Mouse (Mus musculus): Measurements from ENCODE around the gene Mrps23.

The Mrps23 gene

GRCm38 (mm10) chr11:88207697-88208096 lies 3.5 kb downstream of the Mrps23 start:
- no peak for DNase-seq (ENCODE audit: low read depth, low spot score)

- no peak for DNase-seq (ENCODE audit: low read depth, low spot score)
Observed at GRCm38 (mm10) chr11:88211824-88212582, 7.8 kb downstream of the Mrps23 start.

GRCm38 (mm10) chr11:88213757-88214156 lies 9.6 kb downstream of the Mrps23 start:
- DNase-seq (ENCODE audit: low read depth, low spot score), result no peak

GRCm38 (mm10) chr11:88214881-88215831 lies 11.0 kb downstream of the Mrps23 start:
- DNase-seq (ENCODE audit: low read depth, low spot score), result no peak

GRCm38 (mm10) chr11:88216231-88216685 lies 12.1 kb downstream of the Mrps23 start:
- DNase-seq (ENCODE audit: low read depth, low spot score), result peak; percentile 85

- no peak for DNase-seq (ENCODE audit: low read depth, low spot score)
Observed at GRCm38 (mm10) chr11:88218155-88218554, 14.0 kb downstream of the Mrps23 start.

GRCm38 (mm10) chr11:88218586-88218985 lies 14.4 kb downstream of the Mrps23 start:
- no peak for DNase-seq (ENCODE audit: low read depth, low spot score)

GRCm38 (mm10) chr11:88221929-88222475 lies 17.8 kb downstream of the Mrps23 start:
- DNase-seq (ENCODE audit: low read depth, low spot score), result no peak

- DNase-seq (ENCODE audit: low read depth, low spot score), result no peak
Observed at GRCm38 (mm10) chr11:88227001-88227957, 23.1 kb downstream of the Mrps23 start.

- DNase-seq (ENCODE audit: low read depth, low spot score), result no peak
Observed at GRCm38 (mm10) chr11:88231213-88231790, 27.1 kb downstream of the Mrps23 start.

- peak; percentile 61 for DNase-seq (ENCODE audit: low read depth, low spot score)
Observed at GRCm38 (mm10) chr11:88233528-88234427, 29.6 kb downstream of the Mrps23 start.

- no peak for DNase-seq (ENCODE audit: low read depth, low spot score)
Observed at GRCm38 (mm10) chr11:88234789-88235188, 30.6 kb downstream of the Mrps23 start.

GRCm38 (mm10) chr11:88235221-88236203 lies 31.3 kb downstream of the Mrps23 start:
- DNase-seq (ENCODE audit: low read depth, low spot score), result peak; percentile 76

- DNase-seq (ENCODE audit: low read depth, low spot score), result no peak
Observed at GRCm38 (mm10) chr11:88240275-88240674, 36.1 kb downstream of the Mrps23 start.

GRCm38 (mm10) chr11:88240736-88241353 lies 36.7 kb downstream of the Mrps23 start:
- peak; percentile 90 for DNase-seq (ENCODE audit: low read depth, low spot score)

- no peak for DNase-seq (ENCODE audit: low read depth, low spot score)
Observed at GRCm38 (mm10) chr11:88241468-88242301, 37.5 kb downstream of the Mrps23 start.

Data from mesoderm, embryonic 11.5 days (tissue).